Mouse (Mus musculus) left cerebral cortex, postnatal 10 days (tissue): ENCODE measurements around the gene Gm7879. TPM values are rescaled to one million over a fixed set of nuclear protein-coding genes. Genes with fewer than 3 reads are reported as not detected.
"Not testable (repeated sequence)": the region's sequence is repeated elsewhere in the genome, so short reads cannot be mapped to it uniquely, and the experiment has no call there.

ENCODE experiments used
- DNase-seq, 2 experiments: peaks; one replicate each; pipeline ENCODE4 v3.0.0; 2021 to 2022; ENCODE audit warnings: low spot score in 2 of 2, mixed read lengths in 1 of 2; ENCODE audit errors: extremely low spot score in 1 of 2
- intact Hi-C: fragments of 180-260 bp; cut with DNase I; formaldehyde crosslinking; loops from one replicate; pipeline ENCODE4 v1.15.1; 2025
- total RNA-seq, 2 experiments: library from RNA; stranded (reverse); gene quantifications; 2 replicates each; pipeline ENCODE4 v1.2.3; 2021

The Gm7879 gene
- 10 to 100 TPM; 13.7 to 14.2 TPM for total RNA-seq

DNA sequence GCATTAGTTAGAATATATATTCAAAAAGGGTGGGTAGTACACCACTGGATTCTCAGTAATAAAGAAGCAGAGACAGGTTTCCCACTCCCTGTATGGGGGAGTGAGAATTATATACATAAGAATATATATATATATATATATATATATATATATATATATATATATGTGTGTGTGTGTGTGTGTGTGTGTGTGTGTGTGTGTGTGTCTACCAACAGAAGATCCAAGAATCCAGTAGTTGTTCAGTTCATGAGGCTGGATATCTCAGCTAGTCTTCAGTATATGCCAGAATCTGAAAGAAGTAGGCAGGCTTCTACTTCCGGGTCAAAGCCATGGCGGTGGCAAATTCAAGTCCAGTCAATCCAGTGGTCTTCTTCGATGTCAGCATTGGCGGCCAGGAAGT is at the start of gene Gm7879:
Gene Gm7879, plus strand, starts transcription at position 301 of the 400 bp plus-strand sequence.
- DNase-seq, intact Hi-C loops: not testable (repeated sequence)

- DNase-seq, result no peak
- intact Hi-C loops, result no loop called here
Observed at GRCm38 (mm10) chr5:43863642-43864041, 49.3 kb upstream of the Gm7879 start.

DNA sequence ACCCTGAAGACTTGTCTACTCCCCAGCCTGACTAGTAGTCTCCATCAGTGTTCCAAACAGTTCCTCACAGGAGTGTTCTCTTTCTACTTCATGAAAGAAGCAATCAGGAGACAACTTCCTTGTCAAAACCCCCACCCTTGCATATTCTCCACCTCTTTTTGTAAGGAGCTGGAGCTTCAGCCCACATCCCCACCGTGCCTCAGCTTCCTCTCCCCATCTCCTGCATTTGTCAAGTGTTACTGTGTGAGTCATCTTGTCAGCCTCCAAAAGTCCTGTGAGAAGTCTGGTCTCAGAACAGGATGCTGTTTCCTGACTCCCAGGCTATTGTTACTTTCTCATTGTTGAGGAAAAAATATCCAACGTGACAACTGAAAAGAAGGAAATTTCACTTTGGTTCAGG is 47.6 kb upstream of the Gm7879 start:
- intact Hi-C loops, result no loop called here
- DNase-seq, result no peak

DNA sequence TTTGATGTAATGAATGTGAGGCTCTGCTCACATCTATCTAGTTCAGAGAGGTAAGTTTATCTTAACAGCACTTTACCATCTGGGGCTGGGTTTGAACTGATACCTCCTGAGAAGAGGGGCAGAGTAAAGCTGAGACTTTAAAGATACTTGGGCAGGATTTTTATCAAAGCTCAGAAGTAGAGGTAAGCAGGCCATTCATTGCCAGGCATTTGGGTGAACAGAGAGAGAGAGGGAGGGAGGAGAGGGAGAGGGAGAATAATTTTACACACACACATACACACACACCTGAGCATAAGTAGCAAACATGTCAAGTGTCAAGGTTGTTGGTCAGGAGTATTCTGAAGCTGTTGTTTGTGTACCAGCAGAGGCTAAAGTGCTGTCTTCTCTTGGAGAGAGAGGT is 44.7 kb upstream of the Gm7879 start, which contains the start of gene Cd38:
Gene Cd38, plus strand, starts transcription at position 301 of the 400 bp plus-strand sequence.
- intact Hi-C loops, result no loop called here
- no peak for DNase-seq

GRCm38 (mm10) chr5:43868711-43869600 is 44.0 kb upstream of the Gm7879 start:
- intact Hi-C loops, result no loop called here
- DNase-seq, result peak in 1 of 2 experiments; percentile 81

GRCm38 (mm10) chr5:43871845-43872244 is 41.1 kb upstream of the Gm7879 start:
- intact Hi-C loops, result no loop called here

GRCm38 (mm10) chr5:43872652-43873051 is 40.3 kb upstream of the Gm7879 start:
- intact Hi-C loops, result no loop called here
- no peak for DNase-seq

More at GRCm38 (mm10) chr5:43871845-43872244, 41.1 kb upstream of the Gm7879 start:
- DNase-seq, result no peak

GRCm38 (mm10) chr5:43882034-43882433 is 30.9 kb upstream of the Gm7879 start:
- no peak for DNase-seq
- intact Hi-C loops, result loop anchor here (5.0 kb wide), 1 partner anchor 35 kb away; no protein-coding TSS in a partner anchor

- intact Hi-C loops, result no loop called here
- no peak for DNase-seq
Observed at GRCm38 (mm10) chr5:43885060-43885820, 27.7 kb upstream of the Gm7879 start.

GRCm38 (mm10) chr5:43892386-43892785 is 20.6 kb upstream of the Gm7879 start:
- peak; percentile 41 to 50 for DNase-seq
- intact Hi-C loops, result loop anchor here (5.0 to 10.0 kb wide), 2 partner anchors 375 to 1532 kb away; no protein-coding TSS in a partner anchor

DNA sequence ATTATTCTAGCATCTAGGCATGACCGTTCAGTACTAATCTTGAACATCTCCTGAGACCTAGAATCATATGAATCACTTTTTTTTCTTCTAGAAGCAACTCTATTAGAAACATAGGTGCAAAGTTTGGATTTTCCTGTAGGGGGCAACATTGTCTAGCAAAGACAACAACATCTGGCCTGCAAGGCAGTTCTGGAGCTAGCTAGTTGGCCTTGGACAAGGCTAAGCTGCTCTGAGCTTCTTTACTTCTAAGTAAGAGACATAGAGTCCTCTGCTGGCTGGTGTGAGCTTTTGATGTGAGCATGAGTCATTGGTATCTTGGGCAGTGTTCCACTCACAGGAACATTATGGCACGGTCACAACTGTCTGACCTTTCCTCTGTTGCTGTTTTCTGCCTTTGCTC is 18.8 kb upstream of the Gm7879 start:
- intact Hi-C loops, result loop anchor here (5.0 to 10.0 kb wide), 2 partner anchors 373 to 1531 kb away; no protein-coding TSS in a partner anchor

DNA sequence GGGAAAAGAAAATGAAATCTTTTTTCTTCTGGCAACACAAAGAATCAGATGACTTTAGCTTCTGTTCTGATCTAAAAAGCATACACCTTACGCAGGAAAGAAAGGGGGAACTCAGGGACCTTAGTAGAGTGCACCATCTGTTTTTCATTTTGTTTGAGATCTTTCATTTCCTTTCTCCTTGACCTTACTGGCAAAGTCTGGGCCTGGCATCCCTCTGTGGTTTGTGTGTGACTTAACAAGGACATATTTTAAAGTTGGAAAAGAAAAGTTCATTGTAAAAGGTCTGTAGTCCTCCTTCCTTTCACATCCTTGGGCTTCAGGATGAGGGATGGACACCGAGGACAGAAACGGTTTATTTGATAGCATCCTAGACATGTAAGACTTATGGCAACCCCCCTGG is 17.0 kb upstream of the Gm7879 start:
- intact Hi-C loops, result loop anchor here (10.0 kb wide), 1 partner anchor 1529 kb away; no protein-coding TSS in a partner anchor

More for the DNA sequence above, 18.8 kb upstream of the Gm7879 start:
- DNase-seq, result peak; percentile 34 to 42

GRCm38 (mm10) chr5:43904685-43905084 is 8.3 kb upstream of the Gm7879 start:
- no peak for DNase-seq
- intact Hi-C loops, result no loop called here

More for the DNA sequence above, 17.0 kb upstream of the Gm7879 start:
- no peak for DNase-seq

DNA sequence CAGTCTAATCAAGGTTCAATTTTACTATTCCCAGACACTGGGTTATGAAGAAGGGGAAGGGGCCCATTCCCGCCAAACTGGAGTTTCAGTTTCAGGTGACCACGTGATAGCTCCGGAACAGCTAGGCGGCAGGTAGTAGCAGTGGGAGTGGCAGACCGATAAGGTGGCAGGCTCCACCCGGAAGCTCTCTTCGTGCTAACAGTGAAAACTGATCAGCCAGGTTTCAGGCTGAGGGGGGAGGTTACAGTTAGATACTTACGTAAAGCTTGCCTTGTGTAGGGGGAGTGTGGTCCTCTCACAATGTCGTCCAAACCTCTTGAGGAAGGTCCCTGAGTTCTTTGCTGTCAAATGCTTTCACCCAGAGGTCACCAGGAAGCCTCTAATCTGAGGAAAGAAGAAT is 3.7 kb upstream of the Gm7879 start:
- no peak for DNase-seq
- intact Hi-C loops, result no loop called here

DNA sequence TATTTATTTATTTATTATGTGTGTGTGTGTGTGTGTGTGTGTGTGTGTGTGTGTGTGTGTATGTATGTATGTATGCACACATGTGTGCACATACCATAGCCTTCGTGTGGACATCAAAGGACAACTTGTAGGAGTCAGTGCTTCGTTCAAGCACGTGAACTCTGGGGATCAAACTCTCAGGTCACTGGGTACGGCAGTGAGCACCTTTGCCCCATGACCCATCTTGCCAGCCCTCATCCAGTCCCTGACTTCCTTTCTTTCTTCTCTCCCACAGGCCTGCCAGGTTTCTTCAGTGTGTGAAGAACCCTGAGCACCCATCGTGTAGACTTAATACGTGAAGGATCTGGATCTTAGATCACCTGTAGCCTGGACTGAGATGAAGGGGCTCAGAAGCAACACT is 2.9 kb upstream of the Gm7879 start:
- DNase-seq, result no peak
- intact Hi-C loops, result no loop called here

GRCm38 (mm10) chr5:43915261-43915886 is 2.4 kb downstream of the Gm7879 start:
- no peak for DNase-seq
- intact Hi-C loops, result no loop called here

- intact Hi-C loops, result loop anchor here (5.0 kb wide), 1 partner anchor 65 kb away; no protein-coding TSS in a partner anchor
- no peak for DNase-seq
Observed at GRCm38 (mm10) chr5:43921877-43922276, 8.9 kb downstream of the Gm7879 start.

- intact Hi-C loops, result loop anchor here (5.0 kb wide), 1 partner anchor 63 kb away; no protein-coding TSS in a partner anchor
Observed at GRCm38 (mm10) chr5:43923933-43924332, 11.0 kb downstream of the Gm7879 start.

DNA sequence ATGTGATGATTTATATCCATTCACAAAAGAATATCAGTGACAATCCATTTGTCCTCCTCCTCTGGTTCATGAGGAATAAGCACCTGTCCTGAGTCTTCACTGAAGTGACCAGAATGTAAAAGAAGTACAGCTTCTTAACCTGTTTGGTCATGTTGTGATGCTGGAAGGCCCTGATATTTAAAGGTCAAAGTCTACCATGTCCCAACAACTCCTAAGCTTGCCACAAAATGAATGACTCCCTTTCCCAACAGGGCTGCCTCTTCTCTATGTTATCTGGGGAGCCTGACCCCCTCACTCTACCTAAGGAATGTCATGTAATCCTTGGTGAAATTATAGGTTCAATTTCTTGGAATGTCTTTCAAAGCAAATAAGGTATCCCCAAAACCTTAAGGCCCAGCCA is 14.8 kb downstream of the Gm7879 start:
- intact Hi-C loops, result no loop called here
- DNase-seq, result no peak

More at GRCm38 (mm10) chr5:43923933-43924332, 11.0 kb downstream of the Gm7879 start:
- DNase-seq, result peak; percentile 13 to 53
